Mouse (Mus musculus) lung, postnatal 0 days (tissue): ENCODE results near the gene Ctnna2.

ENCODE experiments used
- CTCF ChIP-seq: IDR thresholded peaks from 2 replicates; pipeline ENCODE4 v1.5.1; 2016; ENCODE audit warnings: antibody characterized with exemption, mild to moderate bottlenecking
- EP300 ChIP-seq: IDR thresholded peaks from 2 replicates; pipeline ENCODE4 v1.6.1; 2016; ENCODE audit warnings: antibody characterized with exemption, mild to moderate bottlenecking, control low read depth

DNA sequence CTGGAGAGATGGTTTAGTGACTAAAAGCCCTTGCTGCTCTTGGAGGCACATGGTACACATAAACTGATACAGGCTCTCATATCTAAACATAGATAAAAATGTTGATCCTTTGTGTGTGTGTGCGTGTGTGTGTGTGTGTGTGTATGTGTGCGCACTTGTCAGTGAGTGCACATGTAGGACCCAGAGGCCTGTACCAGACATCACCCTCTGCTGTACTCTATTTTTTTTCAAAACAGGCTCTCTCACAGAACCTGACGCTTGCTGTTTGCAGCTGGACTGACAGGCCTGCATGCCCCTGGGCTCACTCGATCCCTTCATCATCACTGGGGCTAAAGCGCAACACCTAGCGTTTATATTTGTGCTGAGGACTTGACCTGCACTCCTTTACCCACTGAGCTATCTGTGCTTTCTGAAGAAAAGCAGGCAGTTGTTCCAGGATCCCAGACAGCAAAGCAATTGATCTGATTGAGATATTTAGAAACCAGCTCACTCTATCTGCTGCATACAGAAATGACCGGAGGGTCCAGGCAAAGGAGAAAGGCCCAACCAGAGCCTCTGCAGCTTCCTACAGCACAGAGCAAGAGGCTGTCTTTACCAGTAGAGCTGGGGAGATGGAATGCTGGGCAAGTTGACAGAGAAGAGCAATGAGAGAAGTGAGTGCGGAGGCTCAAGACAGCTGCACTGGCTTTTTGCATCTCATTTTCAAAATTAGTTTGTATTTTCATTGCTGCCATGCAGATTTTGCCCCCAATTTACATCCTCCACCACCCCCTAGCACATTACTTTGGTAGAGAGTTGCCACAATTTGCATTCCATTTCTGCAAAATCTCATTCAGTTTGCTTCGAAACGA, 870.2 kb downstream of the Ctnna2 start:
- TF ChIP-seq CTCF (no peak), EP300 (no peak)
